Mouse (Mus musculus): Measurements from ENCODE around the gene Dnajc8. TPM values are rescaled to one million over a fixed set of nuclear protein-coding genes. Genes with fewer than 3 reads are reported as not detected.
A peak's percentile ranks its signal among the peaks of the same experiment; 100 is the strongest.
"Not testable (repeated sequence)": the region's sequence is repeated elsewhere in the genome, so short reads cannot be mapped to it uniquely, and the experiment has no call there.

Gene Dnajc8
- total RNA-seq, 2 experiments from 2014 or later = 83.6 to 83.7 TPM

GRCm38 (mm10) chr4:132563965-132564364 is 28.6 kb downstream of the Dnajc8 start, which contains the start of gene Ptafr:
Gene Ptafr (plus strand): TSS chr4:132564067.
- intact Hi-C loops (cut with DNase I) = no loop called here
- peak; percentile 13 for DNase-seq

GRCm38 (mm10) chr4:132565089-132565747 is 29.9 kb downstream of the Dnajc8 start:
- peak; percentile 59 for DNase-seq
- intact Hi-C loops (cut with DNase I) = no loop called here

GRCm38 (mm10) chr4:132567361-132567779 is 32.0 kb downstream of the Dnajc8 start:
- DNase-seq = peak; percentile 59

GRCm38 (mm10) chr4:132569115-132569514 is 33.8 kb downstream of the Dnajc8 start:
- intact Hi-C loops (cut with DNase I) = no loop called here
- DNase-seq = no peak

More at GRCm38 (mm10) chr4:132567361-132567779, 32.0 kb downstream of the Dnajc8 start:
- intact Hi-C loops (cut with DNase I) = no loop called here

GRCm38 (mm10) chr4:132571190-132571589 is 35.8 kb downstream of the Dnajc8 start:
- intact Hi-C loops (cut with DNase I) = no loop called here
- no peak for DNase-seq

GRCm38 (mm10) chr4:132573327-132573726 is 38.0 kb downstream of the Dnajc8 start:
- DNase-seq = no peak
- intact Hi-C loops (cut with DNase I) = no loop called here

- intact Hi-C loops (cut with DNase I) = no loop called here
- no peak for DNase-seq
These were observed 39.5 kb downstream of the Dnajc8 start for GRCm38 (mm10) chr4:132574809-132575347.

- no peak for DNase-seq
- intact Hi-C loops (cut with DNase I) = no loop called here
These were observed 48.4 kb downstream of the Dnajc8 start for GRCm38 (mm10) chr4:132583781-132584180.

- no peak for DNase-seq
These were observed 49.6 kb downstream of the Dnajc8 start for GRCm38 (mm10) chr4:132584975-132585374.

GRCm38 (mm10) chr4:132586282-132586681 is 50.9 kb downstream of the Dnajc8 start:
- intact Hi-C loops (cut with DNase I) = no loop called here
- DNase-seq = no peak

More at GRCm38 (mm10) chr4:132584975-132585374, 49.6 kb downstream of the Dnajc8 start:
- intact Hi-C loops (cut with DNase I) = no loop called here

- no peak for DNase-seq
- intact Hi-C loops (cut with DNase I) = no loop called here
These were observed 53.2 kb downstream of the Dnajc8 start for GRCm38 (mm10) chr4:132588512-132588911.

- DNase-seq = no peak
- intact Hi-C loops (cut with DNase I) = no loop called here
These were observed 55.3 kb downstream of the Dnajc8 start for GRCm38 (mm10) chr4:132590642-132591041.

GRCm38 (mm10) chr4:132592958-132593357 is 57.6 kb downstream of the Dnajc8 start:
- intact Hi-C loops (cut with DNase I) = no loop called here
- DNase-seq = no peak

- DNase-seq = no peak
- intact Hi-C loops (cut with DNase I) = no loop called here
These were observed 58.8 kb downstream of the Dnajc8 start for GRCm38 (mm10) chr4:132594191-132594590.

GRCm38 (mm10) chr4:132598861-132599260 is 63.5 kb downstream of the Dnajc8 start:
- intact Hi-C loops (cut with DNase I) = no loop called here

GRCm38 (mm10) chr4:132599764-132600163 is 64.4 kb downstream of the Dnajc8 start:
- DNase-seq = no peak
- intact Hi-C loops (cut with DNase I) = no loop called here

More at GRCm38 (mm10) chr4:132598861-132599260, 63.5 kb downstream of the Dnajc8 start:
- no peak for DNase-seq

GRCm38 (mm10) chr4:132600465-132600864 is 65.1 kb downstream of the Dnajc8 start:
- intact Hi-C loops (cut with DNase I) = no loop called here
- no peak for DNase-seq

- DNase-seq; intact Hi-C loops (cut with DNase I): not testable (repeated sequence)
These were observed 65.9 kb downstream of the Dnajc8 start for GRCm38 (mm10) chr4:132601242-132601641.
